Mouse (Mus musculus) megakaryocyte, embryonic 14.5 days (primary cell): ENCODE data around the gene Sel1l3.

Experiments
- FLI1 ChIP-seq: IDR thresholded peaks from 2 replicates; pipeline ENCODE4 v1.6.1; 2012; ENCODE audit warnings: low read length, inconsistent platforms, mixed read lengths
- GATA1 ChIP-seq: IDR thresholded peaks from 3 replicates; pipeline ENCODE4 v1.6.1; 2012; ENCODE audit warnings: mixed read lengths, low read length, inconsistent platforms, borderline replicate concordance

DNA sequence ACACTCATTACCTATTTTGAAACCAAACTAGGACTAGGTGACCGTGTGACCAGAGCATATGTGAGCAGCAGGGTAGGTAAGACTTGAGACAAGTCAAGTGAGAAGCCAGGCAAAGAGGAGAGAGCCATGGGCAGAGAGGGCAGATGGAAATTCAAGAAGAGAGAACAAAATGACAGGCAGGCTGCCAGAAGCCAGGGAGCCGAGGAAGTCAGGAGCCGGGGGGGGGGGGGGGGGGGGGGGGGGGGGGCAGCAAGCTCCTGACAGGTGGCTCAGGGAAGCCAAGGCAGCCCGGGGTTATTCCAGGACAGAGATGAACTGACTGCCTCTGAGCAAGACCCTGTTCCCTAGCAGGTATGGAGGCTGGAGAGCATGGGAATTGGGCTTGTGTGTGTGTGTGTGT lies 37.7 kb downstream of the Sel1l3 start:
- TF ChIP-seq FLI1, result no peak
- TF ChIP-seq GATA1, result no peak
